Mouse (Mus musculus) forebrain, postnatal 0 days (tissue): Measurements from ENCODE around the gene Necab3. TPM values are rescaled to one million over a fixed set of nuclear protein-coding genes. Genes with fewer than 3 reads are reported as not detected.

Experiments
- ATAC-seq: fragments of 200-750 bp; cut with Nextera tagmentation; 2 replicates; pipeline ENCODE4 v1.8.0; 2017; ENCODE audit warnings: mild to moderate bottlenecking, moderate library complexity
- DNase-seq: peaks from one replicate; pipeline ENCODE4 v3.0.0-alpha.2; 2015
- H3K27ac ChIP-seq: fragments of 300-500 bp; sonication (generic); 2 replicates; pipeline ENCODE4 v1.5.1; 2014; ENCODE audit warnings: low read depth, mild to moderate bottlenecking, antibody characterized with exemption, low read length, moderate library complexity, mixed read lengths
- H3K27me3 ChIP-seq: fragments of 300-500 bp; sonication (generic); 2 replicates; pipeline ENCODE4 v1.6.1; 2014; ENCODE audit warnings: mild to moderate bottlenecking, low read length, mixed read lengths; ENCODE audit not compliant: insufficient read depth
- H3K36me3 ChIP-seq: fragments of 300-500 bp; sonication (generic); 2 replicates; pipeline ENCODE4 v1.6.1; 2014; ENCODE audit warnings: mild to moderate bottlenecking, moderate library complexity; ENCODE audit not compliant: insufficient read depth
- H3K4me1 ChIP-seq: fragments of 300-500 bp; sonication (generic); 2 replicates; pipeline ENCODE4 v1.6.1; 2014; ENCODE audit warnings: antibody characterized with exemption; ENCODE audit not compliant: insufficient read depth
- H3K4me2 ChIP-seq: fragments of 300-500 bp; sonication (generic); 2 replicates; pipeline ENCODE4 v1.6.1; 2014; ENCODE audit warnings: low read depth, mild to moderate bottlenecking, moderate library complexity
- H3K4me3 ChIP-seq: fragments of 300-500 bp; sonication (generic); 2 replicates; pipeline ENCODE4 v1.5.1; 2014; ENCODE audit warnings: low read depth, low read length, mixed read lengths
- H3K9ac ChIP-seq: fragments of 300-500 bp; sonication (generic); 2 replicates; pipeline ENCODE4 v1.6.1; 2014; ENCODE audit warnings: mild to moderate bottlenecking
- H3K9me3 ChIP-seq: fragments of 300-500 bp; sonication (generic); 2 replicates; pipeline ENCODE4 v1.6.1; 2016; ENCODE audit warnings: low read length
- CTCF ChIP-seq: sonication (generic); IDR thresholded peaks from 2 replicates; pipeline ENCODE4 v1.5.1; 2016; ENCODE audit warnings: antibody characterized with exemption, control low read depth, low read depth
- WGBS: fragments of 180-500 bp; shearing (Covaris S2); extraction: QIAGEN DNeasy Blood & Tissue Kit; methylation state at CpG from one replicate; pipeline ENCODE4 v1.1.7; 2014; 5-methylcytosine and 5-hydroxymethylcytosine counted together
- polyA plus RNA-seq: library from polyadenylated mRNA; unstranded; fragments of >200 nt; fragmentation: Nextera tagmentation; extraction: Ambion mirVana; gene quantifications from 2 replicates; pipeline ENCODE4 v1.2.1, GENCODE M21; 2015
- total RNA-seq: library from RNA; depleted of rRNA; stranded (reverse); fragments of >200 nt; gene quantifications from 2 replicates; pipeline ENCODE4 v1.2.3, GENCODE M21; 2014

The Necab3 gene
- total and polyA plus RNA-seq, 2 experiments from 2014 or later, result 14.5 to 17.2 TPM

GRCm38 (mm10) chr2:154516944-154517343 is 41.7 kb downstream of the Necab3 start:
- 84% methylated on average over 3 of the region's 3 CpGs for WGBS
- no peak overlapping the region for H3K4me2 ChIP-seq
- TF ChIP-seq CTCF, result no peak
- no peaks in the 10 kb centered on the region for H3K4me1 ChIP-seq
- H3K4me3 ChIP-seq, result no peak overlapping the region
- no peaks in the 10 kb centered on the region for H3K27me3 ChIP-seq
- no peak overlapping the region for H3K27ac ChIP-seq
- H3K9me3 ChIP-seq, result no peaks in the 10 kb centered on the region
- no peak overlapping the region for H3K9ac ChIP-seq
- H3K36me3 ChIP-seq, result peaks cover 19% of the 10 kb centered on the region
- DNase-seq, result no peak
- no peak for ATAC-seq

GRCm38 (mm10) chr2:154510141-154510540 is 48.5 kb downstream of the Necab3 start:
- no peaks in the 10 kb centered on the region for H3K4me1 ChIP-seq
- no peaks in the 10 kb centered on the region for H3K27me3 ChIP-seq
- no peak for TF ChIP-seq CTCF
- H3K9ac ChIP-seq, result no peak overlapping the region
- H3K27ac ChIP-seq, result no peak overlapping the region
- no peaks in the 10 kb centered on the region for H3K9me3 ChIP-seq
- no peak overlapping the region for H3K4me3 ChIP-seq
- ATAC-seq, result no peak
- 96% methylated on average over 3 of the region's 3 CpGs for WGBS
- no peak for DNase-seq
- peaks cover 13% of the 10 kb centered on the region for H3K36me3 ChIP-seq
- no peak overlapping the region for H3K4me2 ChIP-seq

- Histone ChIP-seq H3K4me1 (no peaks in the 10 kb centered on the region), H3K27ac (no peak overlapping the region), H3K4me3 (no peak overlapping the region), H3K4me2 (no peak overlapping the region), H3K27me3 (no peaks in the 10 kb centered on the region), H3K9me3 (no peaks in the 10 kb centered on the region), H3K9ac (no peak overlapping the region), H3K36me3 (peaks cover 17% of the 10 kb centered on the region)
- 81% methylated on average over 4 of the region's 4 CpGs for WGBS
- no peak for ATAC-seq
- TF ChIP-seq CTCF, result no peak
- DNase-seq, result no peak
Measured at GRCm38 (mm10) chr2:154508450-154508849, 50.2 kb downstream of the Necab3 start.

- DNase-seq (peak; percentile 21), ATAC-seq (peak; percentile 45; the same call in 1 of the 2 replicates)
- 52% methylated on average over 9 of the region's 9 CpGs for WGBS
- Histone ChIP-seq H3K36me3 (peaks cover 17% of the 10 kb centered on the region), H3K27ac (no peak overlapping the region), H3K4me2 (no peak overlapping the region), H3K27me3 (no peaks in the 10 kb centered on the region), H3K4me1 (no peaks in the 10 kb centered on the region), H3K9ac (no peak overlapping the region), H3K9me3 (no peaks in the 10 kb centered on the region), H3K4me3 (no peak overlapping the region)
- TF ChIP-seq CTCF, result peak; percentile 44
Measured at GRCm38 (mm10) chr2:154507566-154508283, 51.0 kb downstream of the Necab3 start.

- no peak for TF ChIP-seq CTCF
- H3K9me3 ChIP-seq, result no peaks in the 10 kb centered on the region
- no peak overlapping the region for H3K9ac ChIP-seq
- H3K4me2 ChIP-seq, result no peak overlapping the region
- no peaks in the 10 kb centered on the region for H3K27me3 ChIP-seq
- no peak overlapping the region; the same call in 1 of the 2 replicates for H3K27ac ChIP-seq
- peaks cover 17% of the 10 kb centered on the region for H3K36me3 ChIP-seq
- ATAC-seq (no peak), DNase-seq (no peak)
- H3K4me1 ChIP-seq, result no peaks in the 10 kb centered on the region
- 18% methylated on average over 2 of the region's 2 CpGs for WGBS
- H3K4me3 ChIP-seq, result no peak overlapping the region
Measured at GRCm38 (mm10) chr2:154507076-154507475, 51.6 kb downstream of the Necab3 start.

GRCm38 (mm10) chr2:154500758-154501157 is 57.9 kb downstream of the Necab3 start:
- TF ChIP-seq CTCF, result no peak
- H3K27me3 ChIP-seq, result no peaks in the 10 kb centered on the region
- WGBS, result 90% methylated on average over 3 of the region's 3 CpGs
- H3K4me3 ChIP-seq, result no peak overlapping the region
- ATAC-seq (no peak), DNase-seq (no peak)
- no peaks in the 10 kb centered on the region for H3K4me1 ChIP-seq
- H3K9me3 ChIP-seq, result no peaks in the 10 kb centered on the region
- no peak overlapping the region for H3K9ac ChIP-seq
- H3K27ac ChIP-seq, result no peak overlapping the region
- no peak overlapping the region for H3K4me2 ChIP-seq
- peaks cover 7% of the 10 kb centered on the region; the same call in 1 of the 2 replicates for H3K36me3 ChIP-seq

- TF ChIP-seq CTCF, result no peak
- no peak overlapping the region for H3K4me2 ChIP-seq
- no peak overlapping the region for H3K4me3 ChIP-seq
- H3K4me1 ChIP-seq, result no peaks in the 10 kb centered on the region
- peaks cover 3% of the 10 kb centered on the region; the same call in 1 of the 2 replicates for H3K36me3 ChIP-seq
- no peaks in the 10 kb centered on the region for H3K9me3 ChIP-seq
- no peak for DNase-seq
- ATAC-seq, result no peak
- H3K9ac ChIP-seq, result no peak overlapping the region
- no peak overlapping the region for H3K27ac ChIP-seq
- 93% methylated on average over 2 of the region's 2 CpGs for WGBS
- no peaks in the 10 kb centered on the region for H3K27me3 ChIP-seq
Measured at GRCm38 (mm10) chr2:154499717-154500247, 58.9 kb downstream of the Necab3 start.
